9 mouse cellular contexts compared by ENCODE assay signal in the genomic region with DNA sequence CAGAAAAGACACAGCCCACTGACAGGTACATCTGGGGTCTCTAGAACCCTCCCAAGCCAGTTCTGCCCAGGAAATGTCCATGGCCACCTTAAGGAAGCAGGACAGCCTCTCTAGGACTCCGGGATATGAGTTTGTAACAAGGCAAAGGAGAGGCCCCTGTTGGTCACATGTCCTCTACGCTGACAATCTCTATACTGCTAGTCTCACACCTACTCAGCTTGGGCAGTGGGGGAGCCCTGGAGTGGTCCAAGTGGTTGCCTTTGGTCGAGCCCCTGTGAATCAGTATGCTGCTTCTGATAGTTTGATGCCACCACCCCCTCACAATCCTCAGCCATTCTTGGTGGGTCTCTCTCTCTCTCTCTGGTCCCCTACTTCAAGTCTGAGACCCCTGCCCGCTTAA. TPM values are rescaled to one million over a fixed set of nuclear protein-coding genes. Genes with fewer than 3 reads are reported as not detected.
DNase-seq lines count a peak whose midpoint lies in the region; ATAC-seq and TF ChIP-seq lines count a peak whose summit lies in the region.
"Had no signal": no experiment of that assay in that cellular context is flagged by ENCODE, and none has a peak within 500 bp of the region (broad histone marks: within the 10 kb centered on the region; RNA-seq: fewer than 3 reads in every experiment).

No protein-coding gene starts in this region.

- peak; percentile 1 for DNase-seq in gastrocnemius, postnatal 14 days
- no peak for DNase-seq in gastrocnemius, adult 8-10 months (ENCODE audit: low spot score in 2 of 2)
- no peak for DNase-seq in testis, postnatal 14 days (ENCODE audit: low spot score)
- DNase-seq in limb, embryonic 14.5 days (ENCODE audit: low spot score) = no peak
- no peak for DNase-seq in right cerebral cortex, postnatal 36 days (ENCODE audit: low spot score in 2 of 2)
- DNase-seq in lung, postnatal 10 days = no peak

- H3K36me3 ChIP-seq in testis, adult 2 months (ENCODE audit: control insufficient read depth, insufficient read depth, low read length) = no peaks in the 10 kb centered on the region
- H3K36me3 ChIP-seq in limb, embryonic 14.5 days (ENCODE audit: control insufficient read depth, insufficient read depth, low read length) = no peaks in the 10 kb centered on the region
- no peaks in the 10 kb centered on the region for H3K36me3 ChIP-seq in stomach, embryonic 16.5 days (ENCODE audit: control insufficient read depth, insufficient read depth, low read length)

- peak overlapping the region; percentile 66 for H3K4me2 ChIP-seq in limb, embryonic 14.5 days (replicated peaks; ENCODE audit: low read depth, low read length, severe bottlenecking)
- H3K4me2 ChIP-seq in stomach, embryonic 16.5 days (ENCODE audit: low read depth, low read length) = peak overlapping the region; percentile 90

- H3K9ac ChIP-seq in limb, embryonic 14.5 days (ENCODE audit: low read depth, low read length, severe bottlenecking) = peak overlapping the region; percentile 52; the same call in 1 of the 2 replicates
- peak overlapping the region; percentile 67 for H3K9ac ChIP-seq in stomach, embryonic 16.5 days (ENCODE audit: low read length)

- no peaks in the 10 kb centered on the region for H3K9me3 ChIP-seq in limb, embryonic 14.5 days (ENCODE audit: control insufficient read depth, low read length)
- no peaks in the 10 kb centered on the region for H3K9me3 ChIP-seq in stomach, embryonic 16.5 days (replicated peaks; ENCODE audit: control insufficient read depth, low read length)

- TF ChIP-seq CTCF in testis, adult 2 months (IDR thresholded peaks at IDR 0.05; ENCODE audit: control insufficient read depth, insufficient read depth, insufficient replicate concordance, low read depth, low read length) = no peak

- H3K27me3 ChIP-seq in testis, adult 2 months (ENCODE audit: control insufficient read depth, insufficient read depth, low read length) = no peaks in the 10 kb centered on the region
- H3K27me3 ChIP-seq in limb, embryonic 14.5 days (ENCODE audit: control insufficient read depth, insufficient read depth, low read length) = no peaks in the 10 kb centered on the region
- H3K27me3 ChIP-seq in stomach, embryonic 16.5 days (ENCODE audit: control insufficient read depth, insufficient read depth, low read length) = no peaks in the 10 kb centered on the region

- H3K27ac ChIP-seq in testis, adult 2 months (ENCODE audit: control insufficient read depth, insufficient read depth, low read depth, low read length) = no peak overlapping the region
- H3K27ac ChIP-seq in limb, embryonic 14.5 days (replicated peaks; ENCODE audit: low read depth, low read length) = no peak overlapping the region
- H3K27ac ChIP-seq in stomach, embryonic 16.5 days (ENCODE audit: low read length) = peak overlapping the region; percentile 70

- no peak for ATAC-seq in limb, embryonic 14.5 days (ENCODE audit: low FRiP score, low read depth)
- ATAC-seq in stomach, embryonic 16.5 days (ENCODE audit: insufficient read depth, low FRiP score) = no peak

- intact Hi-C loops in gastrocnemius, postnatal 14 days (cut with DNase I; ENCODE audit: low total_unique reads) = no loop called here

- H3K4me1 ChIP-seq in testis, adult 2 months (ENCODE audit: control insufficient read depth, insufficient read depth, low read length) = peaks cover 21% of the 10 kb centered on the region
- peaks cover 13% of the 10 kb centered on the region for H3K4me1 ChIP-seq in limb, embryonic 14.5 days (ENCODE audit: control insufficient read depth, insufficient read depth, low read length)
- H3K4me1 ChIP-seq in stomach, embryonic 16.5 days (ENCODE audit: control insufficient read depth, insufficient read depth, low read length) = peaks cover 31% of the 10 kb centered on the region

- H3K4me3 ChIP-seq in testis, adult 2 months (ENCODE audit: control insufficient read depth, low read depth, low read length) = peak overlapping the region; percentile 69
- H3K4me3 ChIP-seq in limb, embryonic 14.5 days (replicated peaks; ENCODE audit: low read length) = peak overlapping the region; percentile 46
- H3K4me3 ChIP-seq in stomach, embryonic 16.5 days (replicated peaks; ENCODE audit: low read length) = peak overlapping the region; percentile 53

- TF ChIP-seq POLR2A in testis, adult 2 months (IDR thresholded peaks at IDR 0.05; ENCODE audit: control insufficient read depth, low read depth, low read length) = no peak
- TF ChIP-seq POLR2A in limb, embryonic 14.5 days (IDR thresholded peaks at IDR 0.05; ENCODE audit: borderline replicate concordance, extremely low read depth, insufficient read depth, insufficient read length) = no peak

- WGBS in limb, embryonic 14.5 days = 16% methylated on average over 4 of the region's 4 CpGs
- WGBS in stomach, embryonic 16.5 days = 28% methylated on average over 4 of the region's 4 CpGs

RNA-seq across cellular contexts. Expression of gene Nrarp, which starts 13.1 kb away (rescaled TPM):
- 10 to 100 TPM; 11.3 to 13.6 TPM for total RNA-seq in gastrocnemius, postnatal 14 days (2021)
- total RNA-seq in gastrocnemius, adult 8-10 months (2022) = 1 to 10 TPM; 3.0 to 7.1 (median 5.9) TPM
- 3.8 and 4.0 TPM in 2 replicates for polyA plus RNA-seq in testis, adult 2 months (2012; rRNA removed)
- polyA plus RNA-seq in limb, embryonic 14.5 days (2012; rRNA removed) = 34.0 and 34.1 TPM in 2 replicates
- polyA plus RNA-seq in limb, embryonic 14.5 days (2014; fragmentation: Nextera tagmentation; extraction: Ambion mirVana) = 27.7 and 28.2 TPM in 2 replicates
- 9.9 and 11.0 TPM in 2 replicates for polyA plus RNA-seq in stomach, embryonic 16.5 days (2015; fragmentation: Nextera tagmentation; extraction: Ambion mirVana)

RNA-seq across cellular contexts. Expression of gene Tor4a, which starts 29.2 kb away (rescaled TPM):
- total RNA-seq in gastrocnemius, postnatal 14 days (2021) = 1 to 10 TPM; 1.9 TPM
- under 1 TPM; 0.48 to 0.92 (median 0.76) TPM for total RNA-seq in gastrocnemius, adult 8-10 months (2022)
- polyA plus RNA-seq in testis, adult 2 months (2012; rRNA removed) = 0.98 and 1.3 TPM in 2 replicates
- polyA plus RNA-seq in limb, embryonic 14.5 days (2012; rRNA removed) = 5.9 and 6.4 TPM in 2 replicates
- polyA plus RNA-seq in limb, embryonic 14.5 days (2014; fragmentation: Nextera tagmentation; extraction: Ambion mirVana) = 8.1 and 8.5 TPM in 2 replicates
- 16.8 and 19.2 TPM in 2 replicates for polyA plus RNA-seq in stomach, embryonic 16.5 days (2015; fragmentation: Nextera tagmentation; extraction: Ambion mirVana)

RNA-seq across cellular contexts. Expression of gene Nelfb, which starts 43.8 kb away (rescaled TPM):
- total RNA-seq in gastrocnemius, postnatal 14 days (2021) = 10 to 100 TPM; 24.1 to 26.1 TPM
- 10 to 100 TPM; 20.8 to 28.3 (median 22.6) TPM for total RNA-seq in gastrocnemius, adult 8-10 months (2022)
- polyA plus RNA-seq in testis, adult 2 months (2012; rRNA removed) = 20.7 and 24.9 TPM in 2 replicates
- 84.4 and 98.3 TPM in 2 replicates for polyA plus RNA-seq in limb, embryonic 14.5 days (2012; rRNA removed)
- polyA plus RNA-seq in limb, embryonic 14.5 days (2014; fragmentation: Nextera tagmentation; extraction: Ambion mirVana) = 88.4 and 106 TPM in 2 replicates
- polyA plus RNA-seq in stomach, embryonic 16.5 days (2015; fragmentation: Nextera tagmentation; extraction: Ambion mirVana) = 102 and 109 TPM in 2 replicates

RNA-seq across cellular contexts. Expression of gene Stpg3, which starts 47.0 kb away (rescaled TPM):
- total RNA-seq in gastrocnemius, postnatal 14 days (2021) = not detected
- not detected for total RNA-seq in gastrocnemius, adult 8-10 months (2022)
- 244 and 247 TPM in 2 replicates for polyA plus RNA-seq in testis, adult 2 months (2012; rRNA removed)
- not detected in 2 replicates for polyA plus RNA-seq in limb, embryonic 14.5 days (2012; rRNA removed)
- not detected in 2 replicates for polyA plus RNA-seq in limb, embryonic 14.5 days (2014; fragmentation: Nextera tagmentation; extraction: Ambion mirVana)
- polyA plus RNA-seq in stomach, embryonic 16.5 days (2015; fragmentation: Nextera tagmentation; extraction: Ambion mirVana) = 0.06 TPM in 1 of 2 replicates, not detected in the other

RNA-seq across cellular contexts. Expression of gene Fam166a, which starts 51.1 kb away (rescaled TPM):
- not detected for total RNA-seq in gastrocnemius, postnatal 14 days (2021)
- not detected for total RNA-seq in gastrocnemius, adult 8-10 months (2022)
- 552 and 576 TPM in 2 replicates for polyA plus RNA-seq in testis, adult 2 months (2012; rRNA removed)
- not detected in 2 replicates for polyA plus RNA-seq in limb, embryonic 14.5 days (2012; rRNA removed)
- polyA plus RNA-seq in limb, embryonic 14.5 days (2014; fragmentation: Nextera tagmentation; extraction: Ambion mirVana) = 0.17 TPM in 1 of 2 replicates, not detected in the other
- not detected in 2 replicates for polyA plus RNA-seq in stomach, embryonic 16.5 days (2015; fragmentation: Nextera tagmentation; extraction: Ambion mirVana)
- total RNA-seq: left cerebral cortex, postnatal 14 days had no signal
